Mouse (Mus musculus) CH12.LX (cell line): ENCODE measurements around the gene Nbas.

Experiments
- CTCF ChIP-seq, 2 experiments: IDR thresholded peaks in 1 of 2; conservative IDR thresholded peaks in 1 of 2; 2 replicates each; pipeline ENCODE4 v1.5.1; 2011 to 2012; ENCODE audit warnings: low read depth in 2 of 2, low read length in 2 of 2, improper control_type of control experiment in 1 of 2, inconsistent platforms in 1 of 2, mild to moderate bottlenecking in 1 of 2, moderate library complexity in 1 of 2
- EP300 ChIP-seq: IDR thresholded peaks from 2 replicates; pipeline ENCODE4 v1.6.1; 2011; ENCODE audit warnings: low read length, improper control_type of control experiment
- RAD21 ChIP-seq: IDR thresholded peaks from 2 replicates; pipeline ENCODE4 v1.6.1; 2011; ENCODE audit warnings: low read depth, mild to moderate bottlenecking, low read length, improper control_type of control experiment, moderate library complexity

DNA sequence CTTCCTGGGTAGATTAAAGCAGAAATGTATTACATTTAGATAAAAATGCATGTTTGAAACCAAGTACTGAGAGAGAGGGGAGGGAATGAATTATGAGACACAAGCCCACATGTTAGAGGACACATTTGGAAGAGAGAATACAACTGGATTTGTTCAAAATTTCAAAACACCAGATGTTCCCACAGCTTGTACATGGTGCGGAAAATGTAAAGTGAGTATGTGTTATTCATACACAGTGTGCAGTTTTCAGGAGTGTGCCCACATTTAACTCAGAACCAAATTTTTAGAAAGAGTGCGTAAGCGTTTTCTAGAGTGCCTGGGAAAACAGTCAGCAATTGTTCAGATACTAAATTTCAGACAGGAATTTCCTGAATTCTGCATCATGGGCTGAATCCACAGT, 217.3 kb downstream of the Nbas start:
- TF ChIP-seq CTCF (conservative IDR thresholded peaks at IDR 0.05 in 1 of 2, IDR thresholded peaks at IDR 0.05 in 1 of 2; ENCODE audit: low read depth in 2 of 2, low read length in 2 of 2) (no peak), EP300 (no peak), RAD21 (no peak)
